Mouse (Mus musculus) testis, adult 2 months (tissue): ENCODE results near the gene Ttf2. TPM values are rescaled to one million over a fixed set of nuclear protein-coding genes. Genes with fewer than 3 reads are reported as not detected.

Source experiments
- H3K27ac ChIP-seq: fragments of 200-500 bp; 2 replicates; pipeline ENCODE4 v1.5.1; 2012; ENCODE audit warnings: low read depth, low read length; ENCODE audit not compliant: control insufficient read depth, insufficient read depth
- H3K27me3 ChIP-seq: fragments of 200-500 bp; 2 replicates; pipeline ENCODE4 v1.6.1; 2012; ENCODE audit warnings: mild to moderate bottlenecking, low read length, moderate library complexity; ENCODE audit not compliant: control insufficient read depth, insufficient read depth
- H3K36me3 ChIP-seq: fragments of 200-500 bp; 2 replicates; pipeline ENCODE4 v1.6.1; 2012; ENCODE audit warnings: mild to moderate bottlenecking, low read length; ENCODE audit not compliant: control insufficient read depth, insufficient read depth
- H3K4me1 ChIP-seq: fragments of 200-500 bp; 2 replicates; pipeline ENCODE4 v1.6.1; 2012; ENCODE audit warnings: low read length; ENCODE audit not compliant: control insufficient read depth, insufficient read depth
- H3K4me3 ChIP-seq: fragments of 200-500 bp; 2 replicates; pipeline ENCODE4 v1.5.1; 2012; ENCODE audit warnings: low read depth, mild to moderate bottlenecking, low read length, moderate library complexity, mixed read lengths; ENCODE audit not compliant: control insufficient read depth
- CTCF ChIP-seq: fragments of 200-500 bp; IDR thresholded peaks from 2 replicates; pipeline ENCODE4 v1.5.1; 2012; ENCODE audit warnings: low read depth, mild to moderate bottlenecking, inconsistent platforms, low read length, moderate library complexity; ENCODE audit not compliant: control insufficient read depth, insufficient read depth, insufficient replicate concordance
- POLR2A ChIP-seq: fragments of 200-500 bp; IDR thresholded peaks from 2 replicates; pipeline ENCODE4 v1.6.1; 2012; ENCODE audit warnings: low read depth, mild to moderate bottlenecking, inconsistent platforms, low read length, moderate library complexity; ENCODE audit not compliant: control insufficient read depth
- polyA plus RNA-seq: library from polyadenylated mRNA; depleted of rRNA; stranded (reverse); fragments of >200 nt; gene quantifications from 2 replicates; pipeline ENCODE4 v1.2.3, GENCODE M21; 2012

The Ttf2 gene
- polyA plus RNA-seq, 1 experiment: 3.0 TPM

DNA sequence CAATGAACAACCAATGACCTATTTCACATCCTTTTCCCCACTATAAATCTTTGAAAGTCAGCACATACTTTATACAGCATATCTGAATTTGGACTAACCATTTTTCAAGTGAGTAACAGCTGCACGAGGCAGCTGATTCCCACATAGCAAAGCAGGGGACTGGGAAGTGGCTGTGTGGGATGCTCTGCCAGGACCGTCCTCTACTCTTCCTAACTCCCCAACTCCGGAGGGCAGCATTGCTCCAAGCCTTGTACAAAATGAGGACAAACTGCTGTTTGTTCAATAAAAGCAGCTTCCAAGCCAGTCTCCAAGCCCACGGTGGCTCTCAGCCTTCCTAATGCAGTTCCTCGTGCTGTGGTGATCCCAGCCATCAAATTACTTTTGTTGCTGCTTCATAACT lies 58.8 kb downstream of the Ttf2 start:
- Histone ChIP-seq H3K4me3 (no peak overlapping the region), H3K27ac (no peak overlapping the region), H3K36me3 (no peaks in the 10 kb centered on the region), H3K4me1 (no peaks in the 10 kb centered on the region), H3K27me3 (no peaks in the 10 kb centered on the region)
- TF ChIP-seq POLR2A (no peak), CTCF (no peak)

DNA sequence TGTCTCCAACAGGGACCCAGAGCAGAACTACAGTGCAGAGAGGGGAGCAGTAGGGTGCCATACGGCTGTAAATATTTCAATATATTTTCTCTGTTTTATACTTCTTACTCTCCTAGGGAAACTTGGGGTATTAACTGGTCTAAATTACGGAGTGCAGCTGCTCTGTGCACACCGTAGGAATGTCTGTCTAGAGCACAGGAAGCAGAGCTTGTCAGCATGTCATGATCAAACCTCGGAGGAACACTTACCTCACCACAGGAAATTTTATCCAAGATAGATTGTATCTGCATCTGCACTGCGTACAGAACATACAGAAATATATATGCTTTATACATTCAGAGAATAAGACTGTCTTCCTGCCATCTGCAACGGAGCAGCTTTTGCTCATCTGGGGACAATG lies 60.9 kb downstream of the Ttf2 start:
- no peak overlapping the region for H3K4me3 ChIP-seq
- no peak overlapping the region for H3K27ac ChIP-seq
- no peaks in the 10 kb centered on the region for H3K36me3 ChIP-seq
- no peaks in the 10 kb centered on the region for H3K27me3 ChIP-seq
- no peak for TF ChIP-seq CTCF
- TF ChIP-seq POLR2A: no peak
- no peaks in the 10 kb centered on the region for H3K4me1 ChIP-seq

- Histone ChIP-seq H3K4me3 (no peak overlapping the region), H3K4me1 (no peaks in the 10 kb centered on the region), H3K36me3 (no peaks in the 10 kb centered on the region), H3K27me3 (no peaks in the 10 kb centered on the region), H3K27ac (no peak overlapping the region)
- TF ChIP-seq CTCF: peak; percentile 23; the same call in 1 of the 2 replicates
- TF ChIP-seq POLR2A: no peak
These were observed 62.5 kb downstream of the Ttf2 start for GRCm38 (mm10) chr3:100906916-100907315.

- H3K4me1 ChIP-seq: no peaks in the 10 kb centered on the region
- TF ChIP-seq POLR2A (no peak), CTCF (no peak)
- H3K4me3 ChIP-seq: no peak overlapping the region
- H3K36me3 ChIP-seq: no peaks in the 10 kb centered on the region
- H3K27me3 ChIP-seq: no peaks in the 10 kb centered on the region
- no peak overlapping the region for H3K27ac ChIP-seq
These were observed 63.3 kb downstream of the Ttf2 start for GRCm38 (mm10) chr3:100906128-100906527.

- Histone ChIP-seq H3K36me3 (no peaks in the 10 kb centered on the region), H3K4me3 (no peak overlapping the region), H3K27ac (no peak overlapping the region), H3K27me3 (no peaks in the 10 kb centered on the region), H3K4me1 (no peaks in the 10 kb centered on the region)
- TF ChIP-seq POLR2A (no peak), CTCF (no peak)
These were observed 74.0 kb downstream of the Ttf2 start for GRCm38 (mm10) chr3:100895500-100895899.

DNA sequence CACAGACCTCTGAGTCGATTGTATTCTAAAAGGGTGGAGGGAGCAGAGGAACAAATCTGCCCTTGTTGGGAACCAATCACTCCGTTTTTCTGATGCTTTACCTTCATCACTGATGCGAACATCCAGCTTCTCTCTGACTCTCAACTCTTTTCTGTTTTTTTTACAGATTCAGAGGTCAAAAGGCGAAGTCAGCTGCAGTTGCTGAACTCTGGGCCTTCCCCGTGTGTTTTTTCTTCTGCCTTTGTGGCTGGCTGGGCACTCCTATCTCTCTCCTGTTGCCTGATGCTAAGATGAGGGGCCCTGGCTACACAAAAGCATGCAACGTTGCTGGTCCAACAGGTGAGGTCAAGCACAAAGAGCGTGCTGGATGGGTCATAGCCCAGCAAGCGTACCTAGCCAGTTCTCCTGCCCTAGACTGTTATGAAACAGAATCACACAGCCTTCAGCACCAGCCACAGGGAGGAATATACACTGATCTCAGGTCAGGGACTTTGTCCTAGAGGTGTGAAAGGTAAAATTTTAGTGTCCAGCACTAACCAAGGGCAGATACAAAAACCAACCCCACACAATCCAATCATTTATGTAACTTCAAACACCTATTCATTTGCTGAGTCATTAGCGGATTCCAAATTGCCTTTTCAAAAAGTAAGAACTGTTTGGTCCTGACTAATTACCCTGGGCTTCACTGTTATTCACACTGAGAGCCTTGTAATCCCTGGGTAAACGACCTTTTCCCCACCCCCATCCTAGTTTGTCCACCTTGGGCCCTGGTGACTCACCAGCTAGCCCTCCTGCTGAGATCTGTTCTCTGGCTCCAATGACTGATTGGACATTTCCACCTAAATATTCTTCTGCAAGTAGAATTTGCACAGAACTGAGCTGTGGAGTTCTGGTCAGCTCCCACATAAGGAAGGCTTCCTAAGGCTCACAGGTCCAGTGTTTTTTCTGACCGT lies 76.8 kb downstream of the Ttf2 start:
- H3K27ac ChIP-seq: no peak overlapping the region
- H3K36me3 ChIP-seq: no peaks in the 10 kb centered on the region
- no peaks in the 10 kb centered on the region for H3K27me3 ChIP-seq
- H3K4me1 ChIP-seq: no peaks in the 10 kb centered on the region
- no peak overlapping the region for H3K4me3 ChIP-seq
- TF ChIP-seq POLR2A: no peak
- TF ChIP-seq CTCF: no peak

DNA sequence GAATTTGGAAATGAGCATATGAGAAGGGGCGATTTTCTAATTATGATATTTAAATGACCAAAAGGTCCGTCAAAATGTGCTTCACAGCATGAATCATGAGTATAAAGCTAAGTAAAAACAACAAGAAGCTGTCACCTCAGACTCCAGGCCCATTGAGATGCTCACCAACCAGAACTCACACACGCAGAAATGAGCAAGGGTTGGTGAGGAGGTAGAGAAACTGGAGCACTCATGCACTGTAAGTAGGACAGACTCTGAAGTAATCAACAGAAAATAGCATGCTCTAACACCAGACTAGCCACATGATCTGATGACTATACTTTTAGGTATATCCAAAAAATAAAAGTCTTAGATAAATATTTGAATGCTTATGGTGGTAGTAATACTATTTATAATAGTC lies 79.1 kb downstream of the Ttf2 start:
- no peak overlapping the region for H3K27ac ChIP-seq
- no peak overlapping the region for H3K4me3 ChIP-seq
- H3K36me3 ChIP-seq: no peaks in the 10 kb centered on the region
- no peaks in the 10 kb centered on the region for H3K4me1 ChIP-seq
- H3K27me3 ChIP-seq: no peaks in the 10 kb centered on the region
- TF ChIP-seq POLR2A: no peak
- TF ChIP-seq CTCF: no peak
